Mouse (Mus musculus) megakaryocyte, embryonic 14.5 days (primary cell): ENCODE data around the gene Ivns1abp.

Source experiments
- FLI1 ChIP-seq: IDR thresholded peaks from 2 replicates; pipeline ENCODE4 v1.6.1; 2012; ENCODE audit warnings: low read length, inconsistent platforms, mixed read lengths
- GATA1 ChIP-seq: IDR thresholded peaks from 3 replicates; pipeline ENCODE4 v1.6.1; 2012; ENCODE audit warnings: mixed read lengths, low read length, inconsistent platforms, borderline replicate concordance

DNA sequence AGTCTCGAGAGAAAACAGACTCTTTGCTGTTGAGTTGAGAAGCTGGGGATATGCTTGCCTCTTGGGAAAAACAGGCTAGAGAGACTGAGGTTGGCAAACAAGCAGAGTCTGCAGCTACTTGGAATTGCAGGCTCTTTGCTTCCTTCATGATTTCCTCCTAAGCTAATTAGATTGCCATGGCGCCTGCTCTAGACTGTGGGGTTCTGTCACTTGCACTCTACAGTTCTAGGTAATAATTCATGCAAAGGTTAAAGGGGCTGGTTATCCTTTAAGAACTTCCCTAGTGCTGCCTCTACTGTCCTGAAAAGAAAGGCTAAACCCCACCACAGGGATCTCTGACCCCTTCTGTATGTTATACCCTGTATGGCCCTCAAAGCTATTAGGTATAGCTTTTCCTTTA lies 46.7 kb upstream of the Ivns1abp start:
- no peak for TF ChIP-seq GATA1
- no peak for TF ChIP-seq FLI1
